Mouse (Mus musculus): Measurements from ENCODE around the gene Slit3. TPM values are rescaled to one million over a fixed set of nuclear protein-coding genes. Genes with fewer than 3 reads are reported as not detected.

The Slit3 gene
- polyA plus RNA-seq, 2 experiments, result 0.20 to 0.23 TPM

GRCm38 (mm10) chr11:35198537-35199088, 77.6 kb downstream of the Slit3 start:
- Histone ChIP-seq H3K4me1 (replicated peaks; ENCODE audit: control insufficient read depth in 2 of 2, insufficient read depth in 2 of 2, low read length in 1 of 2) (no peaks in the 10 kb centered on the region), H3K27me3 (ENCODE audit: control insufficient read depth, insufficient read depth, low read length) (no peaks in the 10 kb centered on the region), H3K27ac (no peak overlapping the region), H3K9ac (replicated peaks) (no peak overlapping the region), H3K4me2 (ENCODE audit: low read depth) (no peak overlapping the region), H3K9me3 (ENCODE audit: control insufficient read depth, low read length) (no peaks in the 10 kb centered on the region), H3K36me3 (replicated peaks; ENCODE audit: control insufficient read depth, insufficient read depth, low read depth) (no peaks in the 10 kb centered on the region), H3K4me3 (ENCODE audit: insufficient read depth in 1 of 2, low read depth in 2 of 2, low read length in 2 of 2) (no peak overlapping the region)
- ATAC-seq (ENCODE audit: insufficient read depth) (no peak), DNase-seq (ENCODE audit: low read depth in 3 of 3, low spot score in 3 of 3) (no peak)
- TF ChIP-seq EP300 (IDR thresholded peaks at IDR 0.05; ENCODE audit: low read depth) (no peak), CTCF (IDR thresholded peaks at IDR 0.05; ENCODE audit: low read depth) (no peak)
- WGBS (ENCODE audit: insufficient replicate concordance), result 69% methylated on average over 6 of the region's 6 CpGs

GRCm38 (mm10) chr11:35202332-35202731, 81.3 kb downstream of the Slit3 start:
- WGBS (ENCODE audit: insufficient replicate concordance), result 62% methylated on average over 5 of the region's 5 CpGs
- Histone ChIP-seq H3K36me3 (replicated peaks; ENCODE audit: control insufficient read depth, insufficient read depth, low read depth) (no peaks in the 10 kb centered on the region), H3K4me2 (ENCODE audit: low read depth) (no peak overlapping the region), H3K27ac (no peak overlapping the region), H3K27me3 (ENCODE audit: control insufficient read depth, insufficient read depth, low read length) (no peaks in the 10 kb centered on the region; the same call in 1 of the 2 replicates), H3K4me3 (ENCODE audit: insufficient read depth in 1 of 2, low read depth in 2 of 2, low read length in 2 of 2) (no peak overlapping the region), H3K9me3 (ENCODE audit: control insufficient read depth, low read length) (no peaks in the 10 kb centered on the region), H3K9ac (replicated peaks) (no peak overlapping the region), H3K4me1 (replicated peaks; ENCODE audit: control insufficient read depth in 2 of 2, insufficient read depth in 2 of 2, low read length in 1 of 2) (no peaks in the 10 kb centered on the region)
- no peak for ATAC-seq (ENCODE audit: insufficient read depth)
- no peak for DNase-seq (ENCODE audit: low read depth in 3 of 3, low spot score in 3 of 3)
- no peak for TF ChIP-seq CTCF (IDR thresholded peaks at IDR 0.05; ENCODE audit: low read depth)
- no peak for TF ChIP-seq EP300 (IDR thresholded peaks at IDR 0.05; ENCODE audit: low read depth)

- Histone ChIP-seq H3K9ac (replicated peaks) (no peak overlapping the region), H3K36me3 (replicated peaks; ENCODE audit: control insufficient read depth, insufficient read depth, low read depth) (no peaks in the 10 kb centered on the region), H3K27ac (no peak overlapping the region), H3K9me3 (ENCODE audit: control insufficient read depth, low read length) (no peaks in the 10 kb centered on the region), H3K4me1 (replicated peaks; ENCODE audit: control insufficient read depth in 2 of 2, insufficient read depth in 2 of 2, low read length in 1 of 2) (no peaks in the 10 kb centered on the region), H3K4me2 (ENCODE audit: low read depth) (no peak overlapping the region), H3K27me3 (ENCODE audit: control insufficient read depth, insufficient read depth, low read length) (no peaks in the 10 kb centered on the region; the same call in 1 of the 2 replicates), H3K4me3 (ENCODE audit: insufficient read depth in 1 of 2, low read depth in 2 of 2, low read length in 2 of 2) (no peak overlapping the region)
- ATAC-seq (ENCODE audit: insufficient read depth) (no peak), DNase-seq (ENCODE audit: low read depth in 3 of 3, low spot score in 3 of 3) (no peak)
- WGBS (ENCODE audit: insufficient replicate concordance), result 52% methylated on average over 10 of the region's 10 CpGs
- TF ChIP-seq EP300 (IDR thresholded peaks at IDR 0.05; ENCODE audit: low read depth) (no peak), CTCF (IDR thresholded peaks at IDR 0.05; ENCODE audit: low read depth) (no peak)
Measured at GRCm38 (mm10) chr11:35203673-35204072, 82.6 kb downstream of the Slit3 start.

GRCm38 (mm10) chr11:35204084-35204483, 83.1 kb downstream of the Slit3 start:
- Histone ChIP-seq H3K27ac (no peak overlapping the region), H3K4me3 (ENCODE audit: insufficient read depth in 1 of 2, low read depth in 2 of 2, low read length in 2 of 2) (no peak overlapping the region), H3K4me2 (ENCODE audit: low read depth) (no peak overlapping the region), H3K9ac (replicated peaks) (no peak overlapping the region), H3K4me1 (replicated peaks; ENCODE audit: control insufficient read depth in 2 of 2, insufficient read depth in 2 of 2, low read length in 1 of 2) (no peaks in the 10 kb centered on the region), H3K9me3 (ENCODE audit: control insufficient read depth, low read length) (no peaks in the 10 kb centered on the region), H3K27me3 (ENCODE audit: control insufficient read depth, insufficient read depth, low read length) (no peaks in the 10 kb centered on the region; the same call in 1 of the 2 replicates), H3K36me3 (replicated peaks; ENCODE audit: control insufficient read depth, insufficient read depth, low read depth) (no peaks in the 10 kb centered on the region)
- ATAC-seq (ENCODE audit: insufficient read depth), result no peak
- DNase-seq (ENCODE audit: low read depth in 3 of 3, low spot score in 3 of 3), result no peak
- TF ChIP-seq CTCF (IDR thresholded peaks at IDR 0.05; ENCODE audit: low read depth) (no peak), EP300 (IDR thresholded peaks at IDR 0.05; ENCODE audit: low read depth) (no peak)
- 38% methylated on average over 9 of the region's 9 CpGs for WGBS (ENCODE audit: insufficient replicate concordance)

- no peaks in the 10 kb centered on the region for H3K36me3 ChIP-seq (replicated peaks; ENCODE audit: control insufficient read depth, insufficient read depth, low read depth)
- no peak overlapping the region for H3K9ac ChIP-seq (replicated peaks)
- no peaks in the 10 kb centered on the region for H3K4me1 ChIP-seq (replicated peaks; ENCODE audit: control insufficient read depth in 2 of 2, insufficient read depth in 2 of 2, low read length in 1 of 2)
- no peak for DNase-seq (ENCODE audit: low read depth in 3 of 3, low spot score in 3 of 3)
- no peaks in the 10 kb centered on the region for H3K9me3 ChIP-seq (ENCODE audit: control insufficient read depth, low read length)
- H3K4me3 ChIP-seq (ENCODE audit: insufficient read depth in 1 of 2, low read depth in 2 of 2, low read length in 2 of 2), result no peak overlapping the region
- ATAC-seq (ENCODE audit: insufficient read depth), result no peak
- no peak overlapping the region for H3K4me2 ChIP-seq (ENCODE audit: low read depth)
- TF ChIP-seq EP300 (IDR thresholded peaks at IDR 0.05; ENCODE audit: low read depth) (no peak), CTCF (IDR thresholded peaks at IDR 0.05; ENCODE audit: low read depth) (no peak)
- WGBS (ENCODE audit: insufficient replicate concordance), result 62% methylated on average over 14 of the region's 14 CpGs
- H3K27ac ChIP-seq, result no peak overlapping the region
- H3K27me3 ChIP-seq (ENCODE audit: control insufficient read depth, insufficient read depth, low read length), result no peaks in the 10 kb centered on the region
Measured at GRCm38 (mm10) chr11:35210728-35211682, 90.0 kb downstream of the Slit3 start.

Data from liver, embryonic 14.5 days (tissue).